Mouse (Mus musculus) hindbrain, embryonic 15.5 days (tissue): ENCODE results near the gene Tpd52l2. TPM values are rescaled to one million over a fixed set of nuclear protein-coding genes. Genes with fewer than 3 reads are reported as not detected.
"Not testable (repeated sequence)": the region's sequence is repeated elsewhere in the genome, so short reads cannot be mapped to it uniquely, and the experiment has no call there.

ENCODE experiments used
- ATAC-seq: fragments of 200-750 bp; cut with Nextera tagmentation; 2 replicates; pipeline ENCODE4 v1.8.0; 2017; ENCODE audit warnings: low read depth, moderate number of reproducible peaks, moderate TSS enrichment; ENCODE audit not compliant: low FRiP score
- H3K27ac ChIP-seq: fragments of 300-500 bp; sonication (generic); replicated peaks from 2 replicates; pipeline ENCODE4 v1.5.1; 2015; ENCODE audit warnings: mild to moderate bottlenecking, inconsistent platforms
- H3K27me3 ChIP-seq: fragments of 300-500 bp; sonication (generic); 2 replicates; pipeline ENCODE4 v1.6.1; 2015; ENCODE audit warnings: control low read depth, inconsistent platforms
- H3K36me3 ChIP-seq: fragments of 300-500 bp; sonication (generic); 2 replicates; pipeline ENCODE4 v1.6.1; 2015; ENCODE audit warnings: control low read depth, inconsistent platforms
- H3K4me1 ChIP-seq: fragments of 300-500 bp; sonication (generic); replicated peaks from 2 replicates; pipeline ENCODE4 v1.6.1; 2015; ENCODE audit warnings: control low read depth, inconsistent platforms
- H3K4me2 ChIP-seq: fragments of 300-500 bp; sonication (generic); 2 replicates; pipeline ENCODE4 v1.6.1; 2015; ENCODE audit warnings: moderate library complexity, mild to moderate bottlenecking, inconsistent platforms
- H3K4me3 ChIP-seq: fragments of 300-500 bp; sonication (generic); 2 replicates; pipeline ENCODE4 v1.5.1; 2015; ENCODE audit warnings: mild to moderate bottlenecking, inconsistent platforms
- H3K9ac ChIP-seq: fragments of 300-500 bp; sonication (generic); 2 replicates; pipeline ENCODE4 v1.6.1; 2015; ENCODE audit warnings: inconsistent platforms
- H3K9me3 ChIP-seq: fragments of 300-500 bp; sonication (generic); 2 replicates; pipeline ENCODE4 v1.6.1; 2016; ENCODE audit warnings: control low read depth, inconsistent platforms
- WGBS: fragments of 180-500 bp; shearing (Covaris S2); methylation state at CpG from one replicate; pipeline ENCODE4 v1.1.7; 2015; 5-methylcytosine and 5-hydroxymethylcytosine counted together
- polyA plus RNA-seq: library from polyadenylated mRNA; unstranded; fragments of >200 nt; fragmentation: Nextera tagmentation; extraction: Ambion mirVana; gene quantifications from 2 replicates; pipeline ENCODE4 v1.2.1, GENCODE M21; 2015

Gene Tpd52l2
- polyA plus RNA-seq, 1 experiment from 2014 or later, result 117 TPM

- Histone ChIP-seq H3K4me2 (no peak overlapping the region), H3K9ac (no peak overlapping the region), H3K36me3 (no peaks in the 10 kb centered on the region), H3K4me3 (no peak overlapping the region), H3K27ac (no peak overlapping the region), H3K4me1 (peaks cover 5% of the 10 kb centered on the region), H3K9me3 (no peaks in the 10 kb centered on the region), H3K27me3 (no peaks in the 10 kb centered on the region; the same call in 1 of the 2 replicates)
- 27% methylated on average over 7 of the region's 7 CpGs for WGBS
- no peak for ATAC-seq
Measured at GRCm38 (mm10) chr2:181491432-181492205, 5.3 kb upstream of the Tpd52l2 start.

GRCm38 (mm10) chr2:181492206-181492605, 4.7 kb upstream of the Tpd52l2 start:
- ATAC-seq, result no peak
- no peak overlapping the region for H3K4me2 ChIP-seq
- no peak overlapping the region for H3K9ac ChIP-seq
- no peaks in the 10 kb centered on the region for H3K36me3 ChIP-seq
- H3K9me3 ChIP-seq, result no peaks in the 10 kb centered on the region
- 55% methylated on average over 3 of the region's 3 CpGs for WGBS
- peaks cover 5% of the 10 kb centered on the region for H3K4me1 ChIP-seq
- H3K4me3 ChIP-seq, result no peak overlapping the region
- H3K27me3 ChIP-seq, result no peaks in the 10 kb centered on the region; the same call in 1 of the 2 replicates
- no peak overlapping the region for H3K27ac ChIP-seq

GRCm38 (mm10) chr2:181493156-181493927, 3.6 kb upstream of the Tpd52l2 start, which contains the start of gene Abhd16b:
Abhd16b (plus strand) TSS chr2:181493206.
- Histone ChIP-seq H3K4me2 (no peak within 1 kb of the TSS), H3K27ac (no peak within 1 kb of the TSS), H3K9me3 (no peaks in the 10 kb centered on the region), H3K36me3 (no peaks in the 10 kb centered on the region), H3K9ac (no peak within 1 kb of the TSS), H3K4me1 (peaks cover 14% of the 10 kb centered on the region), H3K27me3 (no peaks in the 10 kb centered on the region), H3K4me3 (no peak within 1 kb of the TSS)
- 81% methylated on average over 31 of the region's 31 CpGs for WGBS
- ATAC-seq, result no peak

GRCm38 (mm10) chr2:181494266-181494945, 2.5 kb upstream of the Tpd52l2 start:
- Histone ChIP-seq H3K4me3 (no peak overlapping the region), H3K9me3 (no peaks in the 10 kb centered on the region), H3K27me3 (no peaks in the 10 kb centered on the region), H3K4me1 (peaks cover 18% of the 10 kb centered on the region), H3K9ac (no peak overlapping the region), H3K4me2 (no peak overlapping the region), H3K36me3 (no peaks in the 10 kb centered on the region), H3K27ac (no peak overlapping the region)
- WGBS, result 60% methylated on average over 26 of the region's 26 CpGs
- ATAC-seq, result no peak

GRCm38 (mm10) chr2:181495845-181496244, 1.1 kb upstream of the Tpd52l2 start:
- ATAC-seq, H3K27me3 ChIP-seq, H3K4me3 ChIP-seq, H3K9me3 ChIP-seq, H3K9ac ChIP-seq, H3K27ac ChIP-seq: not testable (repeated sequence)
- WGBS, result 59% methylated on average over 8 of the region's 8 CpGs
- peaks cover 11% of the 10 kb centered on the region for H3K36me3 ChIP-seq
- H3K4me2 ChIP-seq, result peak overlapping the region; percentile 99; the same call in 1 of the 2 replicates
- H3K4me1 ChIP-seq, result peaks cover 18% of the 10 kb centered on the region

- peak overlapping the region; percentile 91 for H3K27ac ChIP-seq
- peak overlapping the region; percentile 99 for H3K4me2 ChIP-seq
- H3K9ac ChIP-seq, result peak overlapping the region; percentile 42
- H3K4me3 ChIP-seq, result peak overlapping the region; percentile 95
- 13% methylated on average over 8 of the region's 8 CpGs for WGBS
- no peaks in the 10 kb centered on the region for H3K9me3 ChIP-seq
- H3K36me3 ChIP-seq, result peaks cover 16% of the 10 kb centered on the region
- peaks cover 18% of the 10 kb centered on the region for H3K4me1 ChIP-seq
- ATAC-seq, result peak; percentile 67
- H3K27me3 ChIP-seq, result no peaks in the 10 kb centered on the region
Measured at GRCm38 (mm10) chr2:181496281-181496680, 661 bp upstream of the Tpd52l2 start.

GRCm38 (mm10) chr2:181497548-181497875, 570 bp downstream of the Tpd52l2 start:
- H3K4me2 ChIP-seq, result peak overlapping the region; percentile 99
- no peak; the same call in 1 of the 2 replicates for ATAC-seq
- WGBS, result 0% methylated on average over 12 of the region's 12 CpGs

GRCm38 (mm10) chr2:181498644-181499043, 1.7 kb downstream of the Tpd52l2 start:
- Histone ChIP-seq H3K27me3 (no peaks in the 10 kb centered on the region), H3K4me1 (peaks cover 18% of the 10 kb centered on the region), H3K27ac (no peak overlapping the region), H3K4me2 (no peak overlapping the region), H3K4me3 (no peak overlapping the region), H3K9ac (no peak overlapping the region), H3K36me3 (peaks cover 37% of the 10 kb centered on the region), H3K9me3 (no peaks in the 10 kb centered on the region)
- ATAC-seq, result no peak
- WGBS, result 78% methylated on average over 4 of the region's 4 CpGs

More at GRCm38 (mm10) chr2:181497548-181497875, 570 bp downstream of the Tpd52l2 start:
- Histone ChIP-seq H3K4me1 (peaks cover 18% of the 10 kb centered on the region), H3K36me3 (peaks cover 28% of the 10 kb centered on the region), H3K4me3 (peak overlapping the region; percentile 95), H3K9ac (peak overlapping the region; percentile 96), H3K9me3 (no peaks in the 10 kb centered on the region), H3K27ac (peak overlapping the region; percentile 91), H3K27me3 (no peaks in the 10 kb centered on the region)

- peaks cover 77% of the 10 kb centered on the region for H3K36me3 ChIP-seq
- H3K4me3 ChIP-seq, result no peak overlapping the region
- no peak for ATAC-seq
- H3K27me3 ChIP-seq, result no peaks in the 10 kb centered on the region
- no peak overlapping the region for H3K9ac ChIP-seq
- 97% methylated on average over 2 of the region's 2 CpGs for WGBS
- no peaks in the 10 kb centered on the region for H3K9me3 ChIP-seq
- H3K27ac ChIP-seq, result no peak overlapping the region
- no peak overlapping the region for H3K4me2 ChIP-seq
- H3K4me1 ChIP-seq, result no peaks in the 10 kb centered on the region
Measured at GRCm38 (mm10) chr2:181509191-181509590, 12.2 kb downstream of the Tpd52l2 start.

- H3K9me3 ChIP-seq, result no peaks in the 10 kb centered on the region
- H3K4me2 ChIP-seq, result no peak overlapping the region
- no peaks in the 10 kb centered on the region for H3K27me3 ChIP-seq
- H3K4me3 ChIP-seq, result no peak overlapping the region
- H3K27ac ChIP-seq, result no peak overlapping the region
- no peak for ATAC-seq
- H3K36me3 ChIP-seq, result peaks cover 82% of the 10 kb centered on the region
- no peaks in the 10 kb centered on the region for H3K4me1 ChIP-seq
- H3K9ac ChIP-seq, result no peak overlapping the region
- WGBS, result 95% methylated on average over 8 of the region's 8 CpGs
Measured at GRCm38 (mm10) chr2:181511231-181511630, 14.3 kb downstream of the Tpd52l2 start.

- peaks cover 36% of the 10 kb centered on the region for H3K4me1 ChIP-seq
- H3K27me3 ChIP-seq, result no peaks in the 10 kb centered on the region
- peak overlapping the region; percentile 77 for H3K4me2 ChIP-seq
- no peaks in the 10 kb centered on the region for H3K9me3 ChIP-seq
- peaks cover 28% of the 10 kb centered on the region for H3K36me3 ChIP-seq
- WGBS, result 68% methylated on average over 3 of the region's 3 CpGs
- no peak for ATAC-seq
- H3K27ac ChIP-seq, result peak overlapping the region; percentile 97
- H3K9ac ChIP-seq, result peak overlapping the region; percentile 92
- H3K4me3 ChIP-seq, result peak overlapping the region; percentile 92
Measured at GRCm38 (mm10) chr2:181519201-181519600, 22.3 kb downstream of the Tpd52l2 start.
